8 mouse cellular contexts compared by ENCODE assay signal in genomic region chr3:84814762-84815381, GRCm38 (mm10). TPM values are rescaled to one million over a fixed set of nuclear protein-coding genes. Genes with fewer than 3 reads are reported as not detected.
DNase-seq lines count a peak whose midpoint lies in the region; ATAC-seq lines count a peak whose summit lies in the region.

Gene Fbxw7, plus strand, starts transcription at chr3:84815268.

- H3K4me2 ChIP-seq in hindbrain, embryonic 12.5 days (replicated peaks): peak within 1 kb of the TSS; percentile 100
- peak within 1 kb of the TSS; percentile 97 for H3K4me2 ChIP-seq in midbrain, embryonic 15.5 days

- DNase-seq in right cerebral cortex, adult 18-20 months: peak; percentile 20
- no peak for DNase-seq in right cerebral cortex, adult 2 months (ENCODE audit: low spot score in 2 of 2)
- peak; percentile 46 for DNase-seq in adrenal gland, postnatal 14 days
- no peak for DNase-seq in frontal cortex, adult 2 months (ENCODE audit: extremely low spot score in 1 of 2, low spot score in 1 of 2)
- no peak for DNase-seq in left cerebral cortex, postnatal 25 days (ENCODE audit: low spot score in 2 of 2)
- no peak for DNase-seq in MN1 (ENCODE audit: low spot score)

- H3K27me3 ChIP-seq in hindbrain, embryonic 12.5 days: no peaks in the 10 kb centered on the region
- H3K27me3 ChIP-seq in midbrain, embryonic 15.5 days (replicated peaks): no peaks in the 10 kb centered on the region

- under 1% methylated on average over 68 of the region's 76 CpGs for WGBS in hindbrain, embryonic 12.5 days
- WGBS in midbrain, embryonic 15.5 days: 0% methylated on average over 54 of the region's 76 CpGs

- peaks cover 29% of the 10 kb centered on the region for H3K4me1 ChIP-seq in hindbrain, embryonic 12.5 days
- H3K4me1 ChIP-seq in midbrain, embryonic 15.5 days: peaks cover 32% of the 10 kb centered on the region

- intact Hi-C loops in left cerebral cortex, postnatal 25 days (cut with DNase I): loop anchor here (10.0 kb wide), 1 partner anchor 120 kb away; no protein-coding TSS in a partner anchor

- peak within 1 kb of the TSS; percentile 89 for H3K9ac ChIP-seq in hindbrain, embryonic 12.5 days
- peak within 1 kb of the TSS; percentile 82 for H3K9ac ChIP-seq in midbrain, embryonic 15.5 days

- peak within 1 kb of the TSS; percentile 99 for H3K4me3 ChIP-seq in hindbrain, embryonic 12.5 days
- peak within 1 kb of the TSS; percentile 67 for H3K4me3 ChIP-seq in midbrain, embryonic 15.5 days

- no peaks in the 10 kb centered on the region for H3K36me3 ChIP-seq in hindbrain, embryonic 12.5 days
- no peaks in the 10 kb centered on the region for H3K36me3 ChIP-seq in midbrain, embryonic 15.5 days (replicated peaks)

- peak within 1 kb of the TSS; percentile 96 for H3K27ac ChIP-seq in hindbrain, embryonic 12.5 days
- H3K27ac ChIP-seq in midbrain, embryonic 15.5 days: peak within 1 kb of the TSS; percentile 95

- peak; percentile 44 for ATAC-seq in hindbrain, embryonic 12.5 days (ENCODE audit: low FRiP score)
- ATAC-seq in midbrain, embryonic 15.5 days (replicated peaks): peak; percentile 74

- H3K9me3 ChIP-seq in hindbrain, embryonic 12.5 days (replicated peaks): no peaks in the 10 kb centered on the region
- H3K9me3 ChIP-seq in midbrain, embryonic 15.5 days: no peaks in the 10 kb centered on the region

RNA-seq across cellular contexts. Expression of gene Fbxw7, which starts in this region (rescaled TPM):
- 15.8 and 18.5 TPM in 2 replicates for total RNA-seq in adrenal gland, postnatal 14 days (2021)
- polyA plus RNA-seq in frontal cortex, adult 2 months (2012; rRNA removed): 128 and 132 TPM in 2 replicates
- polyA plus RNA-seq in hindbrain, embryonic 12.5 days (2016; fragmentation: Nextera tagmentation; extraction: Ambion mirVana): 20.6 and 21.5 TPM in 2 replicates
- 100 to 1,000 TPM; 265 to 269 TPM for total RNA-seq in left cerebral cortex, postnatal 25 days (2021)
- polyA plus RNA-seq in midbrain, embryonic 15.5 days (2015; fragmentation: Nextera tagmentation; extraction: Ambion mirVana): 26.2 and 28.1 TPM in 2 replicates

Comparison
In these comparisons a context has a peak if more than half of its experiments do, and no peak if none do; other contexts are left out.
1. RNA of gene Fbxw7 (total RNA-seq): 265 to 269 TPM in left cerebral cortex, postnatal 25 days; 15.8 to 18.5 TPM in adrenal gland, postnatal 14 days; every median in the first group is over 10 times any median in the second.
2. DNase-seq: peak in right cerebral cortex, adult 18-20 months (single experiment) and adrenal gland, postnatal 14 days (single experiment); none in right cerebral cortex, adult 2 months (0 of 2), frontal cortex, adult 2 months (0 of 2), left cerebral cortex, postnatal 25 days (0 of 2) and MN1 (single experiment).